Mouse (Mus musculus): ENCODE results near the gene Fuk. TPM values are rescaled to one million over a fixed set of nuclear protein-coding genes. Genes with fewer than 3 reads are reported as not detected.
"Not testable (repeated sequence)": the region's sequence is repeated elsewhere in the genome, so short reads cannot be mapped to it uniquely, and the experiment has no call there.

Gene Fuk
- polyA plus RNA-seq, 1 experiment from 2014 or later = 5.8 TPM

DNA sequence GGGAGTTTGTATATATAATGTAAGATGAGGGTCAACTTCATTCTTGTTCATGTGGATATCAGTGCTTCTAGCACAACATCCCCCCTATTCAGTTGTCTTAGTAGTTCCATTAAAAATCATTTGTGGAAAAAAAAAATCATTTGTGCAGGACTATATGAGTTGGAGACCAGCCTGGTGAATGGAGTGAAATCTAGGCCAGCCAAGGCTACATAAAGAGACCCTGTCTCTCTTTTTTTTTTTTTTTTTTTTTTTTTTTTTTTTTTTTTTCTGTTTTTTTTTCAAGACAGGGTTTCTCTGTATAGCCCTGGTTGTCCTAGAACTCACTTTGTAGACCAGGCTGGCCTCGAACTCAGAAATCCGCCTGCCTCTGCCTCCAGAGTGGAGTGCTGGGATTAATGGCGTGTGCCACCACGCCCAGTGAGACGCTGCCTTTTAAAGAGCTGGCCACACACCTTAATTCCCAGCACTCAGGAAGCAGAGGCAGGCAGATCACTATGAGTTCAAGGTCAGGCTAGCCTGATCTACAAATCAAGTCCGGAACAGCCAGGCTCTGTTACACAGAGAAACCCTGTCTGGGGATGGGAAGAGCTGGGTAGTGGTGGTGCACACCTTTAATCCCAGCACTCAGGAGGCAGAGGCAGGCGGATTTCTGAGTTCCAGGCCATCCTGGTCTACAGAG lies 40.8 kb downstream of the Fuk start:
- H3K9me3 ChIP-seq (ENCODE audit: control insufficient read depth, low read length) = not testable (repeated sequence)

GRCm38 (mm10) chr8:110859651-110860501 lies 42.4 kb downstream of the Fuk start:
- no peak overlapping the region for H3K4me3 ChIP-seq (replicated peaks; ENCODE audit: low read length)
- DNase-seq (ENCODE audit: low spot score) (no peak), ATAC-seq (ENCODE audit: low FRiP score) (no peak)
- H3K9ac ChIP-seq = no peak overlapping the region
- H3K4me1 ChIP-seq (replicated peaks; ENCODE audit: control insufficient read depth, insufficient read depth, low read length) = no peaks in the 10 kb centered on the region
- WGBS = 88% methylated on average over 7 of the region's 7 CpGs
- H3K36me3 ChIP-seq (replicated peaks; ENCODE audit: control insufficient read depth, insufficient read depth) = peaks cover 98% of the 10 kb centered on the region
- no peaks in the 10 kb centered on the region for H3K9me3 ChIP-seq (ENCODE audit: control insufficient read depth, low read length)
- H3K27ac ChIP-seq = no peak overlapping the region
- H3K4me2 ChIP-seq (replicated peaks) = no peak overlapping the region
- H3K27me3 ChIP-seq (ENCODE audit: control insufficient read depth, insufficient read depth, low read length) = no peaks in the 10 kb centered on the region

More for the DNA sequence above, 40.8 kb downstream of the Fuk start:
- not testable (repeated sequence) for H3K4me1 ChIP-seq (replicated peaks; ENCODE audit: control insufficient read depth, insufficient read depth, low read length); H3K4me2 ChIP-seq (replicated peaks); ATAC-seq (ENCODE audit: low FRiP score); H3K27ac ChIP-seq; H3K9ac ChIP-seq; DNase-seq (ENCODE audit: low spot score); H3K4me3 ChIP-seq (replicated peaks; ENCODE audit: low read length); H3K27me3 ChIP-seq (ENCODE audit: control insufficient read depth, insufficient read depth, low read length)
- H3K36me3 ChIP-seq (replicated peaks; ENCODE audit: control insufficient read depth, insufficient read depth) = peaks cover 98% of the 10 kb centered on the region
- WGBS = 97% methylated on average over 7 of the region's 7 CpGs

- H3K27ac ChIP-seq = no peak overlapping the region
- DNase-seq (ENCODE audit: low spot score) = no peak
- H3K9ac ChIP-seq = no peak overlapping the region
- no peak for ATAC-seq (ENCODE audit: low FRiP score)
- 91% methylated on average over 4 of the region's 5 CpGs for WGBS
- H3K9me3 ChIP-seq (ENCODE audit: control insufficient read depth, low read length) = no peaks in the 10 kb centered on the region
- H3K36me3 ChIP-seq (replicated peaks; ENCODE audit: control insufficient read depth, insufficient read depth) = peaks cover 98% of the 10 kb centered on the region
- H3K4me3 ChIP-seq (replicated peaks; ENCODE audit: low read length) = no peak overlapping the region
- H3K4me2 ChIP-seq (replicated peaks) = no peak overlapping the region
- H3K27me3 ChIP-seq (ENCODE audit: control insufficient read depth, insufficient read depth, low read length) = no peaks in the 10 kb centered on the region
- H3K4me1 ChIP-seq (replicated peaks; ENCODE audit: control insufficient read depth, insufficient read depth, low read length) = no peaks in the 10 kb centered on the region
Observed at GRCm38 (mm10) chr8:110856760-110857461, 45.4 kb downstream of the Fuk start.

- H3K9ac ChIP-seq; H3K4me3 ChIP-seq (replicated peaks; ENCODE audit: low read length); ATAC-seq (ENCODE audit: low FRiP score); DNase-seq (ENCODE audit: low spot score); H3K27ac ChIP-seq; H3K4me1 ChIP-seq (replicated peaks; ENCODE audit: control insufficient read depth, insufficient read depth, low read length); H3K9me3 ChIP-seq (ENCODE audit: control insufficient read depth, low read length); H3K27me3 ChIP-seq (ENCODE audit: control insufficient read depth, insufficient read depth, low read length); H3K4me2 ChIP-seq (replicated peaks): not testable (repeated sequence)
- whole genome bisulfite sequencing = 92% methylated on average over 3 of the region's 4 CpGs
- H3K36me3 ChIP-seq (replicated peaks; ENCODE audit: control insufficient read depth, insufficient read depth) = peaks cover 99% of the 10 kb centered on the region
Observed at GRCm38 (mm10) chr8:110856073-110856472, 46.2 kb downstream of the Fuk start.

- peaks cover 69% of the 10 kb centered on the region for H3K36me3 ChIP-seq (replicated peaks; ENCODE audit: control insufficient read depth, insufficient read depth)
- H3K4me3 ChIP-seq (replicated peaks; ENCODE audit: low read length) = no peak overlapping the region
- no peak for ATAC-seq (ENCODE audit: low FRiP score)
- H3K27me3 ChIP-seq (ENCODE audit: control insufficient read depth, insufficient read depth, low read length) = no peaks in the 10 kb centered on the region
- no peak overlapping the region for H3K27ac ChIP-seq
- H3K9ac ChIP-seq = no peak overlapping the region
- no peak overlapping the region for H3K4me2 ChIP-seq (replicated peaks)
- no peak for DNase-seq (ENCODE audit: low spot score)
- H3K9me3 ChIP-seq (ENCODE audit: control insufficient read depth, low read length) = no peaks in the 10 kb centered on the region
- H3K4me1 ChIP-seq (replicated peaks; ENCODE audit: control insufficient read depth, insufficient read depth, low read length) = peaks cover 8% of the 10 kb centered on the region
- WGBS = 98% methylated on average over 10 of the region's 10 CpGs
Observed at GRCm38 (mm10) chr8:110851186-110851585, 51.1 kb downstream of the Fuk start.

DNA sequence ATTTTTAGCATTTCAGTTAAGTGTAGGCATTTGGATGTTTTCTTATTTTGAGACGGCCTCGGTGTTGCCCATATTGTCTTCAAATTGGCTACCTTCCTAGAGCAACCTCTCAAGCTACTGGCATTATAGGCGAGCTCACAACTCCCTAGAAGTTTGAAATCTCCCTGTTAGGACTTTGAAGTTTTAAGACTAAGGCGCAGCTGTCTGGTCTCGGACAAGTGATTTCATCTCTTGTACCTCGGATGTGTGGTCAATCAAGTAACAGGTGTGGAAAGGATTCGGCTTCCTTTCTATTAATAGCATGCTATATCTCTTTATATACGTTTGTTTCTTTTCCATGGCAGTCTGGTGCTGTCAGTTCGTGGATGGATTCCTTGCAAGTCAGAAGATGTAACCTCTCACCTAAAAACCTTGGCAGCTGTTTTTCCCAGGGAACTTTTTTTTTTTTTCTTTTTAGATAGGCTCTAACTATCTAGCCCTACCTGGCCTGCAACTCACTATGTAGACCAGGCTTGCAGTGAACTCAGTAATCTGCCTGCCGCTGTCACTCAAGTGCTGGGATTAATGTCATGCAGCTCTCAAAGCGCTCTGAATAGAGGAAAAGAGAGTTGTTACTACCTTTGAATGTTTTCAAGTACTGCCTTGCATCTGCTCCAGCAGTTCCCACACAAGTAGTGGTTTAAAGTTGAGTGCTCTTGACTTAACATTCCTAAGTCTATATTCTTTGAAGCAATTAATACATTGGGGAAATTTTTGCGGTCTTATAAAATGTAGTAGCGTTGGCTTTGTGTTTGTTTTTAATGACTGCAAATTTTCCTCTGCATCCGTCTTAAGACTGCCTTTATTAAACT lies 54.4 kb downstream of the Fuk start:
- H3K9ac ChIP-seq = peak overlapping the region; percentile 94
- peaks cover 54% of the 10 kb centered on the region for H3K36me3 ChIP-seq (replicated peaks; ENCODE audit: control insufficient read depth, insufficient read depth)
- DNase-seq (ENCODE audit: low spot score) (no peak), ATAC-seq (ENCODE audit: low FRiP score) (no peak)
- peak overlapping the region; percentile 92 for H3K4me3 ChIP-seq (replicated peaks; ENCODE audit: low read length)
- H3K27me3 ChIP-seq (ENCODE audit: control insufficient read depth, insufficient read depth, low read length) = no peaks in the 10 kb centered on the region
- peak overlapping the region; percentile 71 for H3K4me2 ChIP-seq (replicated peaks)
- no peaks in the 10 kb centered on the region for H3K9me3 ChIP-seq (ENCODE audit: control insufficient read depth, low read length)
- 68% methylated on average over 14 of the region's 14 CpGs for WGBS
- H3K27ac ChIP-seq = no peak overlapping the region
- H3K4me1 ChIP-seq (replicated peaks; ENCODE audit: control insufficient read depth, insufficient read depth, low read length) = peaks cover 19% of the 10 kb centered on the region

DNA sequence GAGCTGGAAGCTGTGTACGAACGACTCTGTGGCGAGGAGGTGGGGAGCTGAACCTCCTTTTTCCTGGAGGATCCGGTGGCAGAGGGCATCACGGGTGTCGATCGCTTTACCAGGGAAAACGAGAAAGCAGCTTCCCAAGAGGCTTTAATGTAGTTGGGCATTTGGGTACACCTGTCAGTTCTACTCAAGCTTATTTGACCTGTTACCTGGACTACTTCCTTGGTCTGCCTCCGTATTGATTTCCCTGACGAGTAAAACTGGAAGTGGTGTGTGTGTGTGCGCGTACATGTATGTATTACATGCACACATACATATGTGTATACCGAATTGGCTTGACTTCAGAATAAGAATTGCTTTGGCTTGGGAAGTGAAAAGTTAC lies 55.1 kb downstream of the Fuk start:
- no peaks in the 10 kb centered on the region for H3K9me3 ChIP-seq (ENCODE audit: control insufficient read depth, low read length)
- H3K36me3 ChIP-seq (replicated peaks; ENCODE audit: control insufficient read depth, insufficient read depth) = peaks cover 54% of the 10 kb centered on the region
- no peaks in the 10 kb centered on the region for H3K27me3 ChIP-seq (ENCODE audit: control insufficient read depth, insufficient read depth, low read length)
- WGBS = 2% methylated on average over 13 of the region's 13 CpGs
- peaks cover 19% of the 10 kb centered on the region for H3K4me1 ChIP-seq (replicated peaks; ENCODE audit: control insufficient read depth, insufficient read depth, low read length)
- H3K4me3 ChIP-seq (replicated peaks; ENCODE audit: low read length) = peak overlapping the region; percentile 92
- H3K27ac ChIP-seq = peak overlapping the region; percentile 88
- peak overlapping the region; percentile 94 for H3K9ac ChIP-seq
- ATAC-seq (ENCODE audit: low FRiP score) (0 out of 2 replicates have a peak, but pooled peaks have one; percentile 11), DNase-seq (ENCODE audit: low spot score) (no peak)
- H3K4me2 ChIP-seq (replicated peaks) = peak overlapping the region; percentile 71

DNA sequence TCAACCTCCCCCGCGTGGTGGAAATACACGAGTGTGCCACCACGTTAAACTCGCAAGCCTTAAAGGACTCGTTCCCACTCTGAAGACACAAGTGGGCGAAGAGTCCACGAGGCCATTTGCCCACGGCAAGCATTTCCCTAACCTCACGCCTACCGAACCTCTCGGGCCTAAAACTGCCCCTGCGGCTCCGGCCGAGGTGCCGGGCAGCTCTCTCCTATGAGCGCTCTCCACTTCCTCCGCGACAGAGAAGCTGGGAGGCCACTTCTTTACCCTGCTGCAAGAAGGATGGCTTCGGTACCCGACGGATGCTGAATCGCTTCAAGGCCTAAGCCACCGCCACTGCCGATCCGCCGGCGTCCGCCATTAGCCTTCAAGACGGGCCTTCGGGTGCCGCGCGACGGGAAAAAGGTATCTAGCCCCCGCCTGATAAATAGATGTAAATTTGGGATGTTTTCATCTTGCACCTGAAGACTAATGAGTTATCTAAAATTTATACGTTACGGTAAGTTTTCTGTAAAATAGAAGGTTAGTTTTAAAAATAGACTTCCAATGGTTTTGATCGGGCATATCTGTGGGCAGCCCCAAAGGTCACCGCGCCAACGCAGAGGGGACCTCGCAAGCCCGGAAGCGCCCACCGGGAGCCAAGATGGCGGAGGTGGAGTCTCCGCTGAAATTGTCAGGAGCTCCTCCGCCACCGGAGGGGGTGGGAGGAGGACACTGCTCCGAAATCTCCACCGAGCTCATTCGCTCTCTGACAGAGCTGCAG lies 55.7 kb downstream of the Fuk start, which contains the start of the genes Cog4 and Sf3b3:
Gene Cog4, plus strand, starts transcription at position 196 of the 766 bp plus-strand sequence.
Gene Sf3b3, minus strand, starts transcription at position 383 of the 766 bp plus-strand sequence.
- peak; percentile 93 for DNase-seq (ENCODE audit: low spot score)
- WGBS = under 1% methylated on average over 53 of the region's 53 CpGs
- Histone ChIP-seq H3K9me3 (ENCODE audit: control insufficient read depth, low read length) (no peaks in the 10 kb centered on the region), H3K27ac (peak within 1 kb of the TSS; percentile 88), H3K4me2 (replicated peaks) (peak within 1 kb of the TSS; percentile 71), H3K36me3 (replicated peaks; ENCODE audit: control insufficient read depth, insufficient read depth) (peaks cover 52% of the 10 kb centered on the region), H3K27me3 (ENCODE audit: control insufficient read depth, insufficient read depth, low read length) (no peaks in the 10 kb centered on the region), H3K9ac (peak within 1 kb of the TSS; percentile 94), H3K4me3 (replicated peaks; ENCODE audit: low read length) (peak within 1 kb of the TSS; percentile 92), H3K4me1 (replicated peaks; ENCODE audit: control insufficient read depth, insufficient read depth, low read length) (peaks cover 19% of the 10 kb centered on the region)
- ATAC-seq (ENCODE audit: low FRiP score) = peak; percentile 93

Measured in hindbrain, embryonic 14.5 days (tissue).